Mouse (Mus musculus): ENCODE measurements around the gene Mark1.

- TF ChIP-seq MAX (IDR thresholded peaks at IDR 0.05; ENCODE audit: low read depth) (no peak), USF1 (IDR thresholded peaks at IDR 0.05; ENCODE audit: low read depth) (no peak), TCF3 (IDR thresholded peaks at IDR 0.05; ENCODE audit: insufficient read length, low read depth) (no peak), POLR2A (IDR thresholded peaks at IDR 0.05; ENCODE audit: insufficient read length, low read depth) (no peak), MYOD1 (IDR thresholded peaks at IDR 0.05; ENCODE audit: control insufficient read depth in 1 of 3, insufficient read length in 2 of 3, low read depth in 2 of 3) (no peak), CEBPB (IDR thresholded peaks at IDR 0.05; ENCODE audit: insufficient read depth, poor library complexity, severe bottlenecking) (no peak), POLR2AphosphoS2 (IDR thresholded peaks at IDR 0.05; ENCODE audit: insufficient read length, low read depth) (no peak)
Observed at GRCm38 (mm10) chr1:184958818-184959217, 40.6 kb downstream of the Mark1 start.

All from myocyte (in vitro differentiated cells).